Mouse (Mus musculus) A20 (cell line): Measurements from ENCODE around the gene Slc10a7.
"Not testable (repeated sequence)": the region's sequence is repeated elsewhere in the genome, so short reads cannot be mapped to it uniquely, and the experiment has no call there.

Experiments
- DNase-seq: peaks from one replicate; pipeline ENCODE4 v3.0.0-alpha.2; 2011; ENCODE audit warnings: low read depth, low spot score

The Slc10a7 gene

DNA sequence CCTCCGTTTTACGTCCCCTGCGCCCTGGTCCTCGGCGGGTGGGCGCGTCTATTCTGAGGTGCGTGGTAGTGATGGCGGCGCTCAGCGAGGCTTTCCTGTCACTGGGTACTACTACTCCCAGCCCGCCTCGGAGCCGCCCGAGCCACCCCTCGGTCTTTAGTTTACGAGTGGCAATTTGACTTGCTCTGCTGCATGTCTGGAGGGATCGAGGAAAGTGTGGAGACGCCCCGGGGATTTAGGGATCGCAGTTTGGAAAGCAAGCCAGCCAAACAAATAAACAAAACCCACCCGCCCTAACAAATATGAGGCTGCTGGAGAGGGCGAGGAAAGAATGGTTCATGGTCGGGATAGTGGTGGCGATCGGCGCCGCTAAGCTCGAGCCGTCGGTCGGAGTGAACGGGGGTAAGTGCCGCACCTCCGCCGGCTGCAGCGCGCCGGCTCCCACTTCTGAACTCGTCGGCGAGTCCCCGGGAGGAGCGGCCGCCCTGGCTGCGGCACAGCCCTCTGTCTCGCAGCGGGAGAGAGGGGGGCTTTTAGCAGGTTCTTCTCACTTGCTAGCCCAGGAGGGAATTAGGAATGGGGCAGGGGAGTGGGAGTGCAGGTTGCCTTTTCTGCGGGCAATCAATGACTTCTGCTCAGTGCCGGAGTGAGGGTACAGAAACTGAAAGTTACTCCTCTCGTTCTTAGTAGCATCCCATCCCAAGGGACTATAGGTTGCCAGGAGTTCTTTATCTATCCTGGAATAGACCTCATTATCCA lies at the start of gene Slc10a7:
Gene Slc10a7, plus strand, starts transcription at position 74 of the 759 bp plus-strand sequence.
- DNase-seq = peak; percentile 68

DNA sequence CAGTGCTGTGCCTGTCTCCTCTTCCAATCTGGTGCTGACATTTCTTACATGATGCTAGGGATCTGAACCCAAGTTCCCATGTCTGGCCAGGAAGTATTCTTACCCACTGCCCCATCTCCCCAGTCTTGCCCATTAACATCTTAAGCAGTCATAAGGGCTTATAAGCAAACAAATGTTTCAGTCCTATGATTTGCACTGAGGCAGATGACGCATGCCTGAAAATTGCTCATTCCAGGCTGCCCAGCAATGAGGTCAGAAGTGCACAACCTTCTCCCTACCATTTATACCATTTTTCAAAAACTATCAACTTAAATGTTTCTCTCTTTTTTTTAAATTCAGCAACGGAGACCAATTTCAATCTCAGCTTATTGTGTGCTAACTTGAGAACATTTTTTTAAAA lies 45.2 kb upstream of the Slc10a7 start:
- no peak for DNase-seq

DNA sequence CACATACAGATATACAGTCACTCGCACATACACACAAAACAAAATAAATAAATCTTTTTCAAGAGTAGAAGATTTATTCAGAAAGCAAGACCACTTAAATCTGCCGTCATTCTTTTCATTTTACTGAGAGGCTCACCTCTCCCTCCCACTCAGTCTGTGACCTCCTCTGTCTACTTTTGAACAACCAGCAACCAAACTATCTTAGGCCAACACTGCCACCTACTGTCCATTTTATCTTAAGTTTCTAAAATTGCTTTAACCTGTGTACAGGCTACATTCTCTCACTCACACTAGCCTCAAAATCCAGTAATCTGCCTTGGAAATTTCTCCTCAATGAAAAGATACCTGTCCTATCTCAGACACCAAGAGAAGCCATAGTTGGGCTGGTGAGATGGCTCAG lies 41.3 kb upstream of the Slc10a7 start:
- DNase-seq = peak; percentile 44

DNA sequence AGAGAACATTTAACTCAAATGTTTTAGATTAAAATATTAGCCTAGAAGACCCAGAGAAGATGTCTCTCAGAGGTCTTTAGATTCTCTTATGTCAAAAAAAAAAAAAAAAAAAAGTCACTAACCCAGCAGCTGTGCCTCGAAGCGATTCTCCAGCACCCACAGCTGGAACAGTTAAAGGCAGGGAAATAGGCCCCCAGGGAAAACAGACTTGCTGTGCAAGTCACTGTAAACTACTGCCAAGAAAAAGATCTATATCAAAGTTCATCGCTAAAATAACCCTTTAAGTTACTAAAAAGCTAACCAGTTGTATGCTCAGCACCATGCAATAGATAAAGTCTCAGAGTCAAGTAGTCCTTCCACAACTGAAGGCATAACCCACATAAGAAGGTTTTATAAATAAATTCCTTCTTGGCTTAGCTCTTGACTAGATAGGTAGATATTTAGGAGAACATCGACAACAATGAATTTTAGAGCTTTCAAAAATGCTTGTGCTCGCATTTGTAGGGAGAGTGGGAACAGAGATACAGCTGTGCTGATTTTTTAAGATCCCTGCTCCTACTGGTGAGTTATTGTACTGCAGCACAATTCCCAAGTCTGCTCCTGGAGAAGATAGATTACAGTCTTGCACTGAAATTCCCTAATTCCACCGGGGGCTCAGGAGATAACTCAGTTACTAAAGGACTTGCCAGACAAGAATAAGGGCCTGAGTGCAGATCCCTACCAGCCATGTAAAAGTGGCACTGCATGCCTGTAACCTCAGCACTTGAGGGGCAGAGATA lies 31.9 kb upstream of the Slc10a7 start:
- DNase-seq = no peak

DNA sequence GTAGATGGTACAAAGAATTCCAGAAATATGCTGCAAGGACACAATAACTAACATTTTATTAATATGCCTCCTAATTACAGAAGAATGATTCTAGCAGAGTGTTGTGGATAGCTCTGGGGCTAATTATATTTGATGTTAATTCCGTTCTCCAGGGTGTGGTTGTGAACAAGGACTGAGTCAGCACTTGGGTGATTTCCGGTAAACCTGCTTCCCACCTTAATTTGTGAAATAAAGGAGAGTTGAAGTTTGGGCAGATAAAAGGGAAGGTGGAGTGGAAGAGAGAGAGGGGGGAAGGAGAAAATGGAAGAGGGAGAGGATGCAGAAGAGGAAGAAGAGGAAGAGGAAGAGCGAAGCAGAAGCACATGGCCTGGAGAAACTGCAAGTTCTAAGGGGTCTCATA lies 19.4 kb upstream of the Slc10a7 start:
- no peak for DNase-seq

DNA sequence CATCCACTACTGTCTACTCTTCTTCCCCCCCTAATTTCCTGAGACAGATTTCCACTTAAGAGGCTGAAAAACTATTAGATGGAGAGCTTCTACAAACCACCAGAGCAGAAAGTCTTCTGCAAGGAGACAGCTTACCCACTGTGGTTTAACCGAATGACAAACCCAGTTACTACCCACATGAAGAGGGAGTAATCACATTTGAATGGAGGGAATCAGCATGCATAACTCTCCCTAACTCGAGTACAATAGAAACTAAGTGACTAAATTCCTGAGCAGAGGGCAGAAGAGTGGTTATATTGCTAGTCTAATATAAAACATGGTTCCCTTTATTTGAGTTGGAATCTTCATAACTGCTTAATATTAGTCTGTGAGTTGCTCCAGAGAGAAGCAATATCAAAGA lies 16.1 kb upstream of the Slc10a7 start:
- no peak for DNase-seq

DNA sequence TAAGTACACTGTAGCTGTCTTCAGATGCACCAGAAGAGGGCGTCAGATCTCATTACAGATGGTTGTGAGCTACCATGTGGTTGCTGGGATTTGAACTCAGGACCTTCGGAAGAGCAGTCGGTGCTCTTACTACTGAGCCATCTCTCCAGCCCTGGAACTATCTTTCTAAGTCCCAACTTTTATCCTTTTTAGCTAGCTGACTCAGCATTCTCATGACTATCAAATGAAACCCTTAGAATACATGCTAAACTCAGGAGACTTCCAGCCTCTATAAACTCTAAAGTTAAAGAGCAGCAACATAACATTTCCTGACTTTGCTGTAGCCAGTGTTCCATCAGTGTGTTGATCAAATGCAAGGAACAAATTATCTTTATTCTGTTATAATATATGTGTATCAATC lies 12.9 kb upstream of the Slc10a7 start:
- DNase-seq = not testable (repeated sequence)

DNA sequence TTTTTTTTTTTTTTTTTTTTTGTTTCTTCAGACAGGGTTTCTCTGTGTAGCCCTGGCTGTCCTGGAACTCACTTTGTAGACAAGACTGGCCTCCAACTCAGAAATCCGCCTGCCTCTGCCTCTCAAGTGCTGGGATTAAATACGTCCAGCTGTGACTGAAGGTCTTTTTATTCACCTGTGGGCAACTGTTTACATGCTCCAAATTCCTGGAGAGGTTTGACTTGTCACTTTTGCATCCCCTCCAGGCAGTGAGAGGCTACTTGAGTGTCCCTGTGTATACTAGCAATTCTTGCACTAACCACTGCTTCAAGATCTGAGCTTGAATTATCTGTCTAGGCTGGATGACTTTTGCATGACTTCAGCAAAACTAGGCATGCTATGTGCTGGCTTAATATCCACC lies 6.4 kb upstream of the Slc10a7 start:
- peak; percentile 15 for DNase-seq

DNA sequence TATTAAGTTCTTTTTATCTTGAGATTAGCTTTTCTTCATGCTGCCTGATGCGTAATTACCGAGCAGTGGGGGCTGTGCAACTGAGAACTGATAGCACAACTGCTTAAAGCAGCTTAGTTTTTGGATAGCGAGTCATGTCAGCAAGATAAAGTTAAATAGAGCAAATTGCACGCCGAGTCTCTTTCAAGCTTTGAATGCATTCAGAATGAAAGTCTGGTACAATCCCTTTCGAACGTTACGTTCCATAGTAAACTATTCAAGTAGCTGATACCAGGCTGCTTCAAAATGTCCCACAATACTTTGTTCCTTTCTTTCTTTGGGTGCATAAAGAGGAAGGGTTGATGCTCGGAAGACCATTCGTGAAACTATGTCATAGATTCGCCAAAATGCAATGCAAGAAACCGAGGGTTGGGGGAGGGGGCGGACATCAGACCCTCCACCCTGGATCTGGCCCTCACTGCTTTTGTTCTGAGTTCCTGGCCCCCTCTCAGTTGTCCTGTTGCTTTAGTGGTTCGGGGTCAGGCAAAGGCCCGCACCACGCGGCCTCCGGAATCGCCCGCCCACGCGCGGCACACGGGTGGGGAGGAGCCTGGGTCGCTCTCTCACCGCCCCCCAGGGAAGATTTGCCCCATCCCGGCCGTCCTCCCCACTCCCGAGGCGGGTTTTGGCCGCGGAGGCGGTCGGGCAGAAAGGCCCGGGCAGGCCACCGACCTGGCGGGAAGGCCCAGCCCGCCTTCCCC lies 997 bp upstream of the Slc10a7 start:
- peak; percentile 73 for DNase-seq

DNA sequence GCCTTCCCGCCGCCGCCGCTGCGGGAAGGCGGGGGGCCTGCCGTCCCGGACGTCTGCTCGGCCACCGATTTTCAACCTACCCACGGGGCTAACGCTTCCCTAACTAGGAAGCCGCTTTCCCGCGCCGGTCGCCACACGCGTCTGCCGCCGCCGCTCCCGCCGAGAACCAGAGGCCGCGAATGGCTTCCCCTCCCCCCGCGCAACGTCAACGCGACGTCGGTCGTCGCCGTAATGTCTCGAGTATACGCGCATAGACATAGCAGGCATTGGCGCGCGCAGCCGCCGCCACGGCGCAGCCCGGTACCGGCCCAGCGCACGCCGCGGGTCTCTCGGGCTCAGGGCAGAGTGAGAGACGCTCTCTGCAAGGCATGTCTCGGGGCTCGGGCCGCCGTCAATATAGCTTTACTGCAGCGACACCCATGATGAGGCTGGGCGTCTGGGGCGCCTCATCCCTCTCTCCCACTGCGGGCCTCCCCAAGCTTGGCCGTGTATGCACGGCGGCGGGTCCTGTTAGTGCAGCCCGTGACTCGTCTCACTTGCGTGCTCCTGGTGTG lies 350 bp upstream of the Slc10a7 start, which contains the start of gene Rbmxl1:
Gene Rbmxl1, minus strand, starts transcription at position 180 of the 554 bp plus-strand sequence.
- DNase-seq = peak; percentile 94

DNA sequence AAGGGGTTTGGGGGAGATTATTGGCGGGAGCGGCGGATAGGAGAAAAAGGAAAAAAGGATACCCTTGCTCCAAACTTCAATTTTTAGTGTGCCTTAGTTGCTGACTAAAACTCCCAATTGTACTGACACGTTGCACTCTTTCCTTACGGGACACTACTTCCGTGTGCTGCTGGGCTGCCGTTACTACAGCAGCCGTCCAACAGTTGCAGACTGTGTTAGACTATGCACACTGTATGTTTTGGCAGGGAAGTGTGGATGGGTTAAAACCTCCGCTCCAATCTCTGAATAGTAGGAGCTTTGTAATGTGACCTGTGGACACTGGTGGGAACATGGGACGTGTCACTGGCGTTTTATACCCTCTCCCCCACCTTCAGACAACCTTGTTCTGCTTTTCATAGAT lies 948 bp downstream of the Slc10a7 start:
- peak; percentile 67 for DNase-seq

DNA sequence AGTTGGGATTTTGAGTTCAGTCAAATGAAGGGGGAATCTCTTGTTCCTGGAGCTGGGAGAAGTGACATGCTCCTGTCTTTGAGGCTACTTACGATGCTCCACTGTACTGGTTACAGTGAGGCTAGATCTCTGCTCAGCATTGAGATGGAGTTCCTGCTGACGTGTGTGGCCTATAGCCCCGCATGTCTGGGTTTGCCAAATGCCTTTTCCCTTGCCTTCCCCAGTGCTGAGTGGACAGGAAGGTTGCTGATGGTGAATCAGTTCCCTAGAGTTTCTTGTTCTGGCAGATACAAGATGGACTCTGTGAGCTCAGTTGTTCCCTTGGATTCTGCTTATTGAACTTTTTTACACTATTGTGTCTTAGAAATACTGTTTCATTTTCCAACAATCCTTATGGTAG lies 1.8 kb downstream of the Slc10a7 start:
- DNase-seq = peak; percentile 26

DNA sequence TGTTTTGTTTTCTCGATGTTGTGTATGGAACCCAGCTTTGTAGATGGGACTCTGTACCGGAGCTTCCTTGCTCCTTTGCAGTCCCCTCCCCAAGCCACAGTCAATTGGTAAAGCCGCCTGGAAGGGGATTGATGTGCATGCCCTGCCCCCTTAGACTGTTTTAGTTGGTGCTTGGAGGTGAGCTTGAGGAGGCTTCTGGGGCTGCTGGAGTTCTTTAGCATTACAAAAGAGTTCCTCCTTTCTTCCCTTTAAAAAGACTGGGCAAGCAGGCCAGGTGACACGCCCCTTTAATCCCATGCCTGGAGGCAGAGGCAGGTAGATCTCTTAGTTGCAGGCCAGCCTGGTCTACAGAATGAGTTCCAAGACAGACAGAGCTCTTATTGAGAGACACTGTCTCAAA lies 4.0 kb downstream of the Slc10a7 start:
- DNase-seq = no peak

DNA sequence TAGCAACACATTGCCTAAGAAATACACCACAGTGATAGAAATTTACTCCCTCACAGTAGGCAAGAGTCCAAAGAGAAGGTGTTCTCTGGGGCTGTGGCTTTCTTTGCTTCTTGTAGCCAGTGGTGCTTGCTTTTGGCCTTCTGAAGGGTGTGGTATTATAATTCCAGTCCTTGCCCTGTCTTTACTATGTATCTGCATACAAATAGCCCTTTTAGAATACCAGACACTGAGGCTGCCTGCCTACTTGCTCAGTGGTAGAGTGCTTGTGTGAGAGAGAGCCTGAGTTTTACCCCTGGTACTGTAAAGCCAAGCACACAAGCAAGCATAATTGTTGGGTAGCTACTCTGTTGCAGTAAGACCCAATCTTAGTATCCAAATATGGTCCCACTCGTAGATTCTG lies 5.6 kb downstream of the Slc10a7 start:
- DNase-seq = no peak

DNA sequence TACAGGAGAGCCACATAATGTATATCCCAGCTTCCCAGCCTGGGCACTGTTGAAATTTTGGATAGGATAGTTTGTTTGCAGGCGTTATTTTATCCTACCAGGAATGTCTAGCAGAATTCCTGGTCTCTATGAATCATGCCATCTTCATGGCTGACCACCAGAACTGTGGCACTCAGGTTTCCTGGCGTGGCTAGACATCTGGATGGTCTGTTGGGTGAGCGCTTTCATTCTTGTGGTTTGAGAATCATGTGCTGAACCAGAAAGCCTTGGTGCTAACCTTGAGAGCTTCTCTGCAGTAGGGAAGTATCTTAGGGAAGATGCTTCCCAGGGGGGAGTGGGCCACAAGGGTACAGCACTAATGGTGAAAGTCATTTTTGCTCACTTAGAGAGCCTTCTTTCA lies 6.0 kb downstream of the Slc10a7 start:
- no peak for DNase-seq

DNA sequence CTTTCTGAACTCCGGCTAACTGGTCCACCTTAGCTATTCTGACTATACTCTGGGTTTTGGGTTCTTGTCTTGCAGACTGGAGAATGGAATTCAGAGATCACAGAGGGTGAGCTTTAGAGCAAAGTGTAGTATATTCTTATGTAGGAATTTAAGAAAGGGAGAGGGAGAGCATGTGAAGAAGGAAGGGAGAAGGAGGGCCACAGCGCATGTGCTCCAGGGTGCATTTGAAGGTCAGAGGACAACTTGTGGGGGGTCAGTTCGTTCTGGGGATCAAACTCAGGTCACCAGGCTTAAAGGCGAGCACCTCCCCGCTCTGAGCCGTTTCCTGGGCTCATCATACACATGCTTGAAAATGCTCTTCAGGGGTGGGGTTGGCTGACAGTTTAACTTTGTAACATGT lies 24.8 kb downstream of the Slc10a7 start:
- DNase-seq = no peak

DNA sequence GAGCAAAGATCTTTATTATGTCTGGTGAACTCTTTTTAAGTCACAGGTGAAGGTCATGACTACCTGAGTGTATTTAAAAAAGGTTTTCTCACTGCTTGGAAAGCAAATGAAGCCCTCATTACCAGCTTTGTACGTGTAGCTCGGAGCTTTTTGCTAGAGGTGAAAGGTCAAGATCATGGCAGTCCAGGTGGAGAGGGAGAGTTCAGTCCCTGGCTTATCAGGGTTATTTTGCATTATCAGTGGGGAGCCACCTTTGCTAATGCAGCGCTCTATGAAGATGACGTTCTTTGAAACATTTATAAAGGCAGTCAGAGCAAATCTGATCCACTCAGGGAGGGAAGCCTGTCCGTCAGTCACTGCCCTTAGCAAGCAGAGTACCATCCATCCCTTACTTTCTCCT lies 27.6 kb downstream of the Slc10a7 start:
- no peak for DNase-seq

DNA sequence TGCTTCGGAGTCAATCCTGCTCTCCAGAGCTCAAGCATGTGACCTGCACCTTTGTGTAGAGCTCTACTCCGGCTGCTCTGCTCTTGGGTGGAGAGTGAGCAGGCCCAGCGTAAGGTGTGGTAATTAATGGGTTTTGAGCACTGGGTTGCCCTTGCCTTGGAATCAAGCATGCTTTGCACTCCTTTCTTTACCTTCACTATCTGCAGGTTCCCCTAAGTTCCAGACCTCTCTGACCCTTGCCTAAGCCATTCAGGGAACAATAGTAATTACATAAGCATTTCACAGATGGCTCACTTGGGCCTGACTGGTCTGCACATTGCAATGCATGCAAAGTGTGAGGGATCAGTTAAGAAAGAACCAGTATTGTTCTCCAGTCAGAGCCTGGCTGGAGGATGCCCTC lies 28.6 kb downstream of the Slc10a7 start:
- no peak for DNase-seq

DNA sequence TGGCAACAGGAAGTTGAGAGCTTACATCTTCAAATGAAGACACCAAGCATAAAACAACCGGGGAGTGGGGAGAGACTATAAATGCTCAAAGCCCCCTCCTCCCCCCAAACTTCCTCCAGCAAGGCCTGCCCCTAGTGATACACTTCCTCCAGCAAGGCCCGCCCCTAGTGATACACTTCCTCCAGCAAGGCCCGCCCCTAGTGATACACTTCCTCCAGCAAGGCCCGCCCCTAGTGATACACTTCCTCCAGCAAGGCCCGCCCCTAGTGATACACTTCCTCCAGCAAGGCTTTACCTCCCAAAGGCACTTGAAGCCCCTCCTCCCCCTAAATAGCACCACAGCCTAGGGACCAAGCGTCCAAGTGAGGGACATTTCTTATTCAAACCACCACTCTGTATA lies 33.5 kb downstream of the Slc10a7 start:
- not testable (repeated sequence) for DNase-seq

DNA sequence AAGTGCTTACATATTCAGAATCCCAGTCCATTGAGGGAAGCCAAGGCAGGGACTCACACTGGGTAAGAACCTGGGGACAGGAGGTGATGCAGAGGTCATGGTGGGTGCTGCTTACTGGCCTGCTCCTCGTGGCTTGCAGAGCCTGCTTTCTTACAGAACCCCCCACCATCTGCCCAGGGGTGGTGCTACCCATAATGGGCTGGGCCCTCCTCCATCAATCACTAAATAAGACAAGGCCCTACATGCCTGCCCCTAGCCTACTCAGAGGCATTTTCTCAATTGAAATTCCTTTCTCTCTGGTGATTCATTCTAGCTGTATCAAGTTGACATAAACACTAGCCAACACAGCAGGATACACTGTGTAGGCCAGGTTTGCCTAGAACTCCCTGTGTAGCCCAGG lies 34.5 kb downstream of the Slc10a7 start:
- DNase-seq = no peak

DNA sequence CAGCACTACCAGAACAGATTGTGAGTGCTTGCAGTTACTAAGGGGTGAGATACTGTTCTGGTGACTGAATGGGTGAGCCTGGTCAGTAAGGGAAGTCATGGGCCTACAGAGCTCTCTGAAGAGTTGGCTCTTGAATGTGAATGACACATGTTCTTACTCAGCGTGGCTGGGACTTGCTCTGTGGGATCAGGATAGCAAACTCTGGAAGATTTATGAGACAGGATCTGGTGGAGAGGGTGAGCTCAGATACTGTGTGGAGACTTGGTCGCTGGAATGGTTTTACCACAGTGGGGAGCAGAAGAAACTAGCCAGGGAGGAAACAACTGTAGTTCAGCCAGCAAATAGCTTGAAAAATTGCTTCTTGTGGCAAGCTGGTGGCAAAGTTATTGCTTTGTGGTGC lies 35.4 kb downstream of the Slc10a7 start:
- DNase-seq = no peak
